Mouse (Mus musculus) neutrophil, adult 59 days (primary cell): ENCODE data around the gene Gm5538. TPM values are rescaled to one million over a fixed set of nuclear protein-coding genes. Genes with fewer than 3 reads are reported as not detected.

Experiments used
- total RNA-seq, 2 experiments: library from RNA; stranded (reverse); gene quantifications; 1 replicate in 1 of 2; 2 replicates in 1 of 2; pipeline ENCODE4 v1.2.4; 2023

Gene Gm5538
- not detected for total RNA-seq

DNA sequence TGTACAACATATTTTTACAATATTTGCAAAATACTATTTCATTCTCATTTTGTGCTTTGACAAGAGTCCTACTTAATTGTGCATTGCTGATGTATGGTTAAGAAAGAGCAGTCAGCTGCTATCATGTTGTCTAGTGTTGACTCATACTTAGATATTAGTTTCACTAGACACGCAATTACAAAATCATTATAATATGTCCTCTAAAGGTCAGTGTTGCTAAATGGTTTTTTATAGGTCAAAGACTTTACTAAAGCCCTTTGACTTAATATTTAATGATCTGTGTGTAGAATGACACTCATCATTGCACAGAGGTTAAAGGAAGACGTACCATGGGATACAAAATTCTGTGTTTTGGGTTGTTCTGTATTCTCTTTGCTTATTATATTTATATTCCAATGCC is at the start of gene Gm5538:
TSS of gene Gm5538 (plus strand) at position 301 of the 400 bp plus-strand sequence.

Other genes with a start within 250 kb of the Gm5538 start
- not detected for gene Gm8298, start 131.3 kb downstream of the Gm5538 start, total RNA-seq
- gene C130079G13Rik, start 195.4 kb downstream of the Gm5538 start, total RNA-seq, result not detected